Mouse (Mus musculus) ES-Bruce4 (cell line): ENCODE data around the gene Nol4l. TPM values are rescaled to one million over a fixed set of nuclear protein-coding genes. Genes with fewer than 3 reads are reported as not detected.

Experiments used
- H3K27ac ChIP-seq: 2 replicates; pipeline ENCODE4 v1.5.1; 2012; ENCODE audit warnings: low read length, inconsistent platforms; ENCODE audit not compliant: insufficient read depth
- H3K27me3 ChIP-seq: 2 replicates; pipeline ENCODE4 v1.6.1; 2012; ENCODE audit warnings: mild to moderate bottlenecking, low read length, inconsistent platforms; ENCODE audit not compliant: control insufficient read depth, poor library complexity, insufficient read depth, severe bottlenecking
- H3K36me3 ChIP-seq: 2 replicates; pipeline ENCODE4 v1.6.1; 2012; ENCODE audit warnings: inconsistent platforms, mild to moderate bottlenecking, low read length, moderate library complexity; ENCODE audit not compliant: control insufficient read depth, poor library complexity, insufficient read depth, severe bottlenecking
- H3K4me1 ChIP-seq: one replicate; pipeline ENCODE4 v1.8.1; 2011; ENCODE audit warnings: low read length; ENCODE audit not compliant: control insufficient read depth, insufficient read depth
- H3K4me3 ChIP-seq: 2 replicates; pipeline ENCODE4 v1.5.1; 2011; ENCODE audit warnings: low read depth, mild to moderate bottlenecking, low read length
- H3K9ac ChIP-seq: 2 replicates; pipeline ENCODE4 v1.6.1; 2012; ENCODE audit warnings: low read depth, mild to moderate bottlenecking, inconsistent platforms; ENCODE audit not compliant: poor library complexity, severe bottlenecking
- H3K9me3 ChIP-seq: replicated peaks from 2 replicates; pipeline ENCODE4 v1.6.1; 2012; ENCODE audit warnings: mild to moderate bottlenecking, low read length, inconsistent platforms; ENCODE audit not compliant: control insufficient read depth, poor library complexity, insufficient read depth, severe bottlenecking
- CTCF ChIP-seq: IDR thresholded peaks from one replicate; pipeline ENCODE4 v1.8.1; 2011; ENCODE audit warnings: low read depth, low read length
- EP300 ChIP-seq: IDR thresholded peaks from 2 replicates; pipeline ENCODE4 v1.6.1; 2011; ENCODE audit warnings: low read depth, low read length; ENCODE audit not compliant: insufficient read depth
- POLR2A ChIP-seq: IDR thresholded peaks from one replicate; pipeline ENCODE4 v1.8.1; 2011; ENCODE audit warnings: low read length; ENCODE audit not compliant: insufficient read depth
- polyA plus RNA-seq: library from polyadenylated mRNA; stranded (reverse); fragments of >200 nt; gene quantifications from 2 replicates; pipeline ENCODE4 v1.2.4, GENCODE M21; 2011; ENCODE audit warnings: low read depth; ENCODE audit not compliant: missing spikeins, insufficient read depth, insufficient read length

Gene Nol4l
- polyA plus RNA-seq, 1 experiment, result 11.5 TPM

- TF ChIP-seq POLR2A (no peak), CTCF (no peak)
- Histone ChIP-seq H3K9me3 (no peaks in the 10 kb centered on the region), H3K9ac (no peak overlapping the region), H3K27ac (no peak overlapping the region), H3K36me3 (no peaks in the 10 kb centered on the region), H3K4me1 (peaks cover 2% of the 10 kb centered on the region), H3K4me3 (no peak overlapping the region), H3K27me3 (no peaks in the 10 kb centered on the region)
These were observed 27.5 kb upstream of the Nol4l start for GRCm38 (mm10) chr2:153557259-153557658.

GRCm38 (mm10) chr2:153556208-153556607 is 26.4 kb upstream of the Nol4l start:
- no peak for TF ChIP-seq CTCF
- no peak for TF ChIP-seq POLR2A
- no peak for TF ChIP-seq EP300

GRCm38 (mm10) chr2:153554543-153554942 is 24.8 kb upstream of the Nol4l start:
- peaks cover 4% of the 10 kb centered on the region for H3K4me1 ChIP-seq
- H3K27me3 ChIP-seq, result no peaks in the 10 kb centered on the region
- no peak overlapping the region for H3K27ac ChIP-seq
- no peak for TF ChIP-seq POLR2A
- no peak for TF ChIP-seq EP300
- TF ChIP-seq CTCF, result no peak
- H3K4me3 ChIP-seq, result no peak overlapping the region
- H3K9ac ChIP-seq, result no peak overlapping the region
- no peaks in the 10 kb centered on the region for H3K36me3 ChIP-seq
- no peaks in the 10 kb centered on the region for H3K9me3 ChIP-seq

More at GRCm38 (mm10) chr2:153556208-153556607, 26.4 kb upstream of the Nol4l start:
- H3K4me3 ChIP-seq, result 0 out of 2 replicates have a peak overlapping the region, but pooled peaks have one; percentile 1
- no peaks in the 10 kb centered on the region for H3K27me3 ChIP-seq
- H3K4me1 ChIP-seq, result peaks cover 2% of the 10 kb centered on the region
- no peak overlapping the region for H3K27ac ChIP-seq
- no peaks in the 10 kb centered on the region for H3K36me3 ChIP-seq
- no peaks in the 10 kb centered on the region for H3K9me3 ChIP-seq
- 0 out of 2 replicates have a peak overlapping the region, but pooled peaks have one; percentile 3 for H3K9ac ChIP-seq

GRCm38 (mm10) chr2:153549486-153549885 is 19.7 kb upstream of the Nol4l start:
- no peak for TF ChIP-seq CTCF
- peak; percentile 59; the same call in 1 of the 2 replicates for TF ChIP-seq EP300
- TF ChIP-seq POLR2A, result no peak
- Histone ChIP-seq H3K9ac (no peak overlapping the region), H3K9me3 (no peaks in the 10 kb centered on the region), H3K4me1 (peaks cover 23% of the 10 kb centered on the region), H3K27me3 (no peaks in the 10 kb centered on the region), H3K4me3 (no peak overlapping the region), H3K27ac (no peak overlapping the region), H3K36me3 (no peaks in the 10 kb centered on the region)

- no peaks in the 10 kb centered on the region for H3K36me3 ChIP-seq
- H3K27ac ChIP-seq, result no peak overlapping the region
- no peak for TF ChIP-seq CTCF
- peaks cover 23% of the 10 kb centered on the region for H3K4me1 ChIP-seq
- no peak overlapping the region for H3K4me3 ChIP-seq
- H3K9ac ChIP-seq, result no peak overlapping the region
- H3K27me3 ChIP-seq, result no peaks in the 10 kb centered on the region
- no peaks in the 10 kb centered on the region for H3K9me3 ChIP-seq
These were observed 18.6 kb upstream of the Nol4l start for GRCm38 (mm10) chr2:153548221-153548923.

GRCm38 (mm10) chr2:153547633-153548032 is 17.9 kb upstream of the Nol4l start:
- H3K9me3 ChIP-seq, result no peaks in the 10 kb centered on the region
- H3K4me3 ChIP-seq, result no peak overlapping the region
- peaks cover 23% of the 10 kb centered on the region for H3K4me1 ChIP-seq
- TF ChIP-seq EP300, result no peak
- no peak for TF ChIP-seq POLR2A
- TF ChIP-seq CTCF, result no peak
- no peak overlapping the region for H3K9ac ChIP-seq
- no peak overlapping the region for H3K27ac ChIP-seq
- no peaks in the 10 kb centered on the region for H3K36me3 ChIP-seq
- H3K27me3 ChIP-seq, result no peaks in the 10 kb centered on the region
